Mouse (Mus musculus) liver, adult 2 months (tissue): ENCODE measurements around the gene Nme4. TPM values are rescaled to one million over a fixed set of nuclear protein-coding genes. Genes with fewer than 3 reads are reported as not detected.
A peak's percentile ranks its signal among the peaks of the same experiment; 100 is the strongest.

Source experiments
- DNase-seq: peaks from one replicate; pipeline ENCODE4 v3.0.0-alpha.2; 2011; ENCODE audit warnings: low read depth, low spot score; ENCODE audit errors: extremely low read depth
- H3K27ac ChIP-seq: fragments of 200-500 bp; replicated peaks from 2 replicates; pipeline ENCODE4 v1.5.1; 2012; ENCODE audit warnings: low read depth, mild to moderate bottlenecking, control low read depth, inconsistent platforms, low read length; ENCODE audit not compliant: insufficient read depth
- H3K27me3 ChIP-seq: fragments of 200-500 bp; 2 replicates; pipeline ENCODE4 v1.6.1; 2012; ENCODE audit warnings: mild to moderate bottlenecking, moderate library complexity, low read length, inconsistent platforms; ENCODE audit not compliant: control insufficient read depth, insufficient read depth
- H3K36me3 ChIP-seq: fragments of 200-500 bp; 2 replicates; pipeline ENCODE4 v1.6.1; 2012; ENCODE audit warnings: low read length, inconsistent platforms; ENCODE audit not compliant: control insufficient read depth, insufficient read depth
- H3K4me1 ChIP-seq: fragments of 200-500 bp; 2 replicates; pipeline ENCODE4 v1.6.1; 2011; ENCODE audit warnings: low read length; ENCODE audit not compliant: control insufficient read depth, insufficient read depth
- H3K4me3 ChIP-seq: fragments of 200-500 bp; 2 replicates; pipeline ENCODE4 v1.5.1; 2011; ENCODE audit warnings: low read depth, mild to moderate bottlenecking, control low read depth, low read length, moderate library complexity; ENCODE audit not compliant: insufficient read depth
- H3K79me2 ChIP-seq: fragments of 200-500 bp; 2 replicates; pipeline ENCODE4 v1.6.1; 2012; ENCODE audit warnings: inconsistent platforms, mild to moderate bottlenecking, low read length, moderate library complexity; ENCODE audit not compliant: control insufficient read depth, insufficient read depth
- H3K9ac ChIP-seq: fragments of 200-500 bp; 2 replicates; pipeline ENCODE4 v1.6.1; 2012; ENCODE audit warnings: low read depth, mild to moderate bottlenecking, control low read depth, inconsistent platforms, low read length
- CTCF ChIP-seq: fragments of 200-500 bp; IDR thresholded peaks from 2 replicates; pipeline ENCODE4 v1.5.1; 2011; ENCODE audit warnings: low read depth, low read length, control low read depth
- POLR2A ChIP-seq: fragments of 200-500 bp; IDR thresholded peaks from 2 replicates; pipeline ENCODE4 v1.6.1; 2011; ENCODE audit warnings: low read length, control low read depth; ENCODE audit not compliant: insufficient read depth; ENCODE audit errors: extremely low read depth
- WGBS: fragments of 180-500 bp; shearing (Covaris S2); methylation state at CpG from one replicate; pipeline ENCODE4 v1.1.7; 2018; 5-methylcytosine and 5-hydroxymethylcytosine counted together
- polyA plus RNA-seq: library from polyadenylated mRNA; depleted of rRNA; stranded (reverse); fragments of >200 nt; gene quantifications from 2 replicates; pipeline ENCODE4 v1.2.3, GENCODE M21; 2012; rRNA removed
- total RNA-seq: library from RNA; depleted of rRNA; stranded (reverse); fragments of >200 nt; gene quantifications from 2 replicates; pipeline ENCODE4 v1.2.3, GENCODE M21; 2014; rRNA removed

The Nme4 gene
- 6.2 and 7.0 TPM in 2 replicates for total RNA-seq
- polyA plus RNA-seq, result 8.7 TPM in 2 replicates

- no peak for TF ChIP-seq CTCF
- 0 out of 2 replicates have a peak, but pooled peaks have one; percentile 4 for TF ChIP-seq POLR2A
- Histone ChIP-seq H3K36me3 (no peaks in the 10 kb centered on the region), H3K27ac (no peak within 1 kb of the TSS), H3K27me3 (no peaks in the 10 kb centered on the region), H3K79me2 (no peaks in the 10 kb centered on the region), H3K4me1 (peaks cover 9% of the 10 kb centered on the region), H3K4me3 (peak within 1 kb of the TSS; percentile 58), H3K9ac (peak within 1 kb of the TSS; percentile 65)
- 5% methylated on average over 47 of the region's 47 CpGs for WGBS
- peak; percentile 54 for DNase-seq
These were observed at the start of gene Nme4 for GRCm38 (mm10) chr17:26095121-26095740. Gene Nme4, minus strand, starts transcription at chr17:26095602.

DNA sequence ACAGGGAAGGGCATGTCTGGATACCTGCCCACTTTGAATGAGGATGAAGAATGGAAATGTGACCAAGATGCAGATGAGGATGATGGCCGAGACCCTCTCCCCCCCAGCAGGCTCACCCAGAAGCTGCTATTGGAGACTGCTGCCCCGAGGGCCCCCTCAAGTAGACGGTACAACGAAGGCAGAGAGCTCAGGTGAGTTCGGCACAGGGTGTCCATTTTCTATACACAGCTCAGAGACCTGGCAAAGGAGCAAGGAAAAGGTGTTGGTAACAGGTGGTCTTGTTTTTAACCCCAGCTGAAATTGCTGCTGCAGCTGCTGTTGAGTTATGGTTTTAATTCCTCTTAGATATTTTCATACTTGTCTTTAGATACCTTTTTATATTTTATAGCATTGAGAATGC, 48.0 kb upstream of the Nme4 start:
- no peak for DNase-seq
- TF ChIP-seq POLR2A, result no peak
- TF ChIP-seq CTCF, result no peak
- no peak overlapping the region for H3K27ac ChIP-seq
- H3K9ac ChIP-seq, result no peak overlapping the region
- H3K4me1 ChIP-seq, result peaks cover 4% of the 10 kb centered on the region; the same call in 1 of the 2 replicates
- 98% methylated on average over 5 of the region's 5 CpGs for WGBS
- H3K36me3 ChIP-seq, result peaks cover 15% of the 10 kb centered on the region
- peaks cover 47% of the 10 kb centered on the region for H3K79me2 ChIP-seq
- no peaks in the 10 kb centered on the region for H3K27me3 ChIP-seq
- H3K4me3 ChIP-seq, result no peak overlapping the region

DNA sequence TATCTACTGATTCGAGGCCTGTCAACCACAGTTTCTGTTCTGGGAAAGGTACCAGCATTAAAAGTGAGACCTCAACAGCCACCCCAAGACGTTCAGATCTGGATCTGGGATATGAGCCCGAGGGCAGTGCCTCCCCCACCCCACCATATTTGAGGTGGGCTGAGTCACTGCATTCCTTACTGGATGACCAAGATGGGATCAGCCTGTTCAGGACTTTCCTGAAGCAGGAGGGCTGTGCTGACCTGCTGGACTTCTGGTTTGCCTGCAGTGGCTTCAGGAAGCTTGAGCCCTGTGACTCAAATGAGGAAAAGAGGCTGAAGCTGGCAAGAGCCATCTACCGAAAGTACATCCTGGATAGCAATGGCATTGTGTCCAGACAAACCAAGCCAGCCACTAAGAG, 47.4 kb upstream of the Nme4 start:
- H3K79me2 ChIP-seq, result peaks cover 47% of the 10 kb centered on the region
- peaks cover 4% of the 10 kb centered on the region; the same call in 1 of the 2 replicates for H3K4me1 ChIP-seq
- no peaks in the 10 kb centered on the region for H3K27me3 ChIP-seq
- H3K4me3 ChIP-seq, result no peak overlapping the region
- DNase-seq, result no peak
- 86% methylated on average over 4 of the region's 4 CpGs for WGBS
- no peak overlapping the region for H3K27ac ChIP-seq
- no peak overlapping the region for H3K9ac ChIP-seq
- peaks cover 14% of the 10 kb centered on the region for H3K36me3 ChIP-seq
- TF ChIP-seq POLR2A (no peak), CTCF (no peak)

- DNase-seq, result no peak
- Histone ChIP-seq H3K27ac (peak overlapping the region; percentile 45; the same call in 1 of the 2 replicates), H3K9ac (peak overlapping the region; percentile 98), H3K4me3 (peak overlapping the region; percentile 93), H3K4me1 (peaks cover 4% of the 10 kb centered on the region; the same call in 1 of the 2 replicates), H3K36me3 (peaks cover 10% of the 10 kb centered on the region), H3K27me3 (no peaks in the 10 kb centered on the region), H3K79me2 (peaks cover 37% of the 10 kb centered on the region)
- TF ChIP-seq POLR2A, result no peak
- WGBS, result under 1% methylated on average over 58 of the region's 58 CpGs
These were observed 43.5 kb upstream of the Nme4 start for GRCm38 (mm10) chr17:26138901-26139381.

DNA sequence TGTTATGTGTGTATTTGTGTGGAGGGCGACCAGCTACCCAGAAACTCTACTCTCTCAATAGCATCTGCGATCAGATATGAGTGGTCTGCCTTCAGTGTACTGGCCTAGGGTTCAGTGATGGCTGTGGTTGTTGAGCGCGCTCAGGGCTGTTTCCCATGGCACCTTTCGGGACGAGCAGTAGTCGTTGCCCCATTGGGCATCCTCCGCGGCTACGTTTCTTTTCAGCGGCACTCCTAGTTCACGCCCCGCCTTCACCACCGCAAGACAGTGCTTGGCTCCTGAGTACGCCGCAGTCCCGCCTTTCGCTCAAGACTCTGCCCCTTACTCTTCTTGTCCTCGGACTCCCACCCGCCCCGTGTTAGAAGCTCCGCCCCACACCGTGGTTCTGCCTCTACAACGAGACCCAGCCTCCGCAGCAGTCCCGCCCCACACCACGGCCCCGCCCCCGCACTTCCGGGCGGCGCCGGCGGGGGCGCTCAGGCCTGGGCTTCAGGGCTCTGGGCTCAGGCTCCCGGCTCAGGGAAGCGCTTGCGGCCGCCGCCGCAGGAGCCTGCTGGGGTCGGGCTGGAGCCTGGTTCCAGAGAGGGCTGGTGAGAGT, 42.9 kb upstream of the Nme4 start, which contains the start of gene Axin1:
Gene Axin1, plus strand, starts transcription at position 450 of the 598 bp plus-strand sequence.
- Histone ChIP-seq H3K36me3 (peaks cover 5% of the 10 kb centered on the region), H3K4me1 (peaks cover 4% of the 10 kb centered on the region; the same call in 1 of the 2 replicates), H3K27me3 (no peaks in the 10 kb centered on the region), H3K27ac (peak within 1 kb of the TSS; percentile 45; the same call in 1 of the 2 replicates), H3K9ac (peak within 1 kb of the TSS; percentile 98), H3K79me2 (peaks cover 35% of the 10 kb centered on the region), H3K4me3 (peak within 1 kb of the TSS; percentile 93)
- WGBS, result under 1% methylated on average over 42 of the region's 42 CpGs
- peak; percentile 62; the same call in 1 of the 2 replicates for TF ChIP-seq POLR2A
- TF ChIP-seq CTCF, result peak; percentile 50
- peak; percentile 90 for DNase-seq

DNA sequence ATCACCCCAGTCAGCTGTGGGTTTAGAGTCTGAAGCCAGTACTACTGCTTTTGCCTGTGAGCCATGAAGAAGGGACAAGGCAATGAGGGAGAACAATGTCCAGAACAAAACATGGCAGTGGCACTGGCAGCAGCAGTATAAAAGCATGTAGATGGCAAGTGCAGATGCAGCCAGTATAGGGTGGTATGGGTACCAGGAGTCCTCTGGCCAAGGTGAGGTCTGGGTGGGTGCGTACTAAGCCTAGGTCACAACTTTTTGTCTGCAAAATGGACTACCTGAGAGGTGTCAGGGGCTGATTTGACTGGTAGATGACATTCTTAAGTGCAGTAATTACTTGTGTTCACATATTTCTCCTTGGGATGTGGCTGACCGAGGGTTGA, 42.3 kb upstream of the Nme4 start:
- WGBS, result 71% methylated on average over 2 of the region's 2 CpGs
- TF ChIP-seq CTCF (no peak), POLR2A (no peak)
- H3K36me3 ChIP-seq, result no peaks in the 10 kb centered on the region
- H3K27ac ChIP-seq, result no peak overlapping the region
- no peak for DNase-seq
- no peak overlapping the region for H3K4me3 ChIP-seq
- peaks cover 29% of the 10 kb centered on the region for H3K79me2 ChIP-seq
- no peaks in the 10 kb centered on the region for H3K27me3 ChIP-seq
- peaks cover 4% of the 10 kb centered on the region; the same call in 1 of the 2 replicates for H3K4me1 ChIP-seq
- no peak overlapping the region for H3K9ac ChIP-seq
